Mouse (Mus musculus): ENCODE results near the gene D17H6S53E. TPM values are rescaled to one million over a fixed set of nuclear protein-coding genes. Genes with fewer than 3 reads are reported as not detected.

The D17H6S53E gene
- polyA plus RNA-seq, 1 experiment from 2014 or later = 10.4 TPM

GRCm38 (mm10) chr17:35168541-35169207 is 42.5 kb downstream of the D17H6S53E start:
- H3K4me3 ChIP-seq (ENCODE audit: low read length) = no peak overlapping the region
- H3K9ac ChIP-seq (ENCODE audit: low read length) = no peak overlapping the region
- no peak for ATAC-seq (ENCODE audit: low read depth)
- no peaks in the 10 kb centered on the region for H3K9me3 ChIP-seq (ENCODE audit: control insufficient read depth, low read length)
- no peaks in the 10 kb centered on the region for H3K36me3 ChIP-seq (ENCODE audit: control insufficient read depth, insufficient read depth, low read length)
- no peak overlapping the region for H3K4me2 ChIP-seq (ENCODE audit: low read depth, low read length)
- H3K4me1 ChIP-seq (replicated peaks; ENCODE audit: control insufficient read depth, insufficient read depth, low read length) = peaks cover 8% of the 10 kb centered on the region
- 10% methylated on average over 4 of the region's 4 CpGs for WGBS
- no peaks in the 10 kb centered on the region for H3K27me3 ChIP-seq (ENCODE audit: control insufficient read depth, insufficient read depth, low read depth, low read length)
- no peak overlapping the region for H3K27ac ChIP-seq (ENCODE audit: low read length)

- WGBS = 55% methylated on average over 11 of the region's 11 CpGs
- ATAC-seq (ENCODE audit: low read depth) = no peak
- no peaks in the 10 kb centered on the region for H3K4me1 ChIP-seq (replicated peaks; ENCODE audit: control insufficient read depth, insufficient read depth, low read length)
- no peak overlapping the region for H3K4me3 ChIP-seq (ENCODE audit: low read length)
- H3K36me3 ChIP-seq (ENCODE audit: control insufficient read depth, insufficient read depth, low read length) = no peaks in the 10 kb centered on the region
- no peak overlapping the region for H3K27ac ChIP-seq (ENCODE audit: low read length)
- no peaks in the 10 kb centered on the region for H3K9me3 ChIP-seq (ENCODE audit: control insufficient read depth, low read length)
- H3K9ac ChIP-seq (ENCODE audit: low read length) = no peak overlapping the region
- no peak overlapping the region for H3K4me2 ChIP-seq (ENCODE audit: low read depth, low read length)
- no peaks in the 10 kb centered on the region for H3K27me3 ChIP-seq (ENCODE audit: control insufficient read depth, insufficient read depth, low read depth, low read length)
Measured at GRCm38 (mm10) chr17:35172445-35173234, 46.5 kb downstream of the D17H6S53E start.

GRCm38 (mm10) chr17:35173329-35173728 is 47.2 kb downstream of the D17H6S53E start:
- WGBS = 62% methylated on average over 3 of the region's 3 CpGs
- Histone ChIP-seq H3K4me3 (ENCODE audit: low read length) (no peak overlapping the region), H3K27me3 (ENCODE audit: control insufficient read depth, insufficient read depth, low read depth, low read length) (no peaks in the 10 kb centered on the region), H3K4me1 (replicated peaks; ENCODE audit: control insufficient read depth, insufficient read depth, low read length) (no peaks in the 10 kb centered on the region), H3K27ac (ENCODE audit: low read length) (no peak overlapping the region), H3K9ac (ENCODE audit: low read length) (no peak overlapping the region), H3K36me3 (ENCODE audit: control insufficient read depth, insufficient read depth, low read length) (no peaks in the 10 kb centered on the region), H3K9me3 (ENCODE audit: control insufficient read depth, low read length) (no peaks in the 10 kb centered on the region), H3K4me2 (ENCODE audit: low read depth, low read length) (no peak overlapping the region)
- ATAC-seq (ENCODE audit: low read depth) = no peak

DNA sequence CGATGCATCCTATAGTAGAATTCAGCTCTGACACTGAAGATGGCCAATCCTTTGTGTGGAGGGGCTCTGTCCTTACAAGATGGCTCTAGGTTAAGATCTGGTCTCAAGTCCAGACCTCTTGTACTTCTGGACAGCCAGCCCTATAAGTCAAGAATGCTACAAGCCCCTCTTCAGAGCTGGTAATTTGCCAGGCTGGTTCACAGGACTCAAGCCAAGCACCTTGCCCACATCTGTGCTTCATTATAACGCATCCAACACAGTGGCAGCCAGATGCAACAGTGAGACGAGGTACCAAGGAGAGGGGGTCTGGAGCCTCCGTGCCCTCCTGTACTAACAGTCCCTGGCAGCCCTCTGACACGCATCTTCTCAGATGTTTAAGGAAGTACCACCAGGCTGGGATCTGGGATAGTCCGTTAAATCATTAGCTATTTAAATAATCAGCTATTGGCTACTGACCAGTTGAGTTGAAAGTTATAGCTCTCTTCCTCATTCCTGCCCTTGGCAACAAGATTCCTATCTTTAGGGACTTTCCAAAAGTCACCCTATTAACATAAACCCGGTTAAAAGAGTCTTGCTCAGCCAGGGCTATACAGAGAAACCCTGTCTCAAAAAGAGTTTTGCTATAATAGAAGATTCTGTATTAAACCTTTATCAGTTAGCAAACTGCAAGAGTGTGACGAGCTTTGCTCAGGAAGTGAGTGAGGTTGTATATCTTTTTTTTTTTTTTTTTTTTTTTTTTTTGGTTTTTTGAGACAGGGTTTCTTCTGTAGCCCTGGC is 48.2 kb downstream of the D17H6S53E start:
- no peak overlapping the region for H3K4me2 ChIP-seq (ENCODE audit: low read depth, low read length)
- H3K9ac ChIP-seq (ENCODE audit: low read length) = no peak overlapping the region
- no peak for ATAC-seq (ENCODE audit: low read depth)
- H3K9me3 ChIP-seq (ENCODE audit: control insufficient read depth, low read length) = no peaks in the 10 kb centered on the region
- H3K27me3 ChIP-seq (ENCODE audit: control insufficient read depth, insufficient read depth, low read depth, low read length) = no peaks in the 10 kb centered on the region
- no peaks in the 10 kb centered on the region for H3K4me1 ChIP-seq (replicated peaks; ENCODE audit: control insufficient read depth, insufficient read depth, low read length)
- H3K4me3 ChIP-seq (ENCODE audit: low read length) = no peak overlapping the region
- no peaks in the 10 kb centered on the region for H3K36me3 ChIP-seq (ENCODE audit: control insufficient read depth, insufficient read depth, low read length)
- H3K27ac ChIP-seq (ENCODE audit: low read length) = no peak overlapping the region
- 53% methylated on average over 8 of the region's 8 CpGs for WGBS

GRCm38 (mm10) chr17:35175382-35175781 is 49.2 kb downstream of the D17H6S53E start:
- no peak overlapping the region for H3K9ac ChIP-seq (ENCODE audit: low read length)
- H3K27ac ChIP-seq (ENCODE audit: low read length) = no peak overlapping the region
- no peaks in the 10 kb centered on the region for H3K9me3 ChIP-seq (ENCODE audit: control insufficient read depth, low read length)
- H3K27me3 ChIP-seq (ENCODE audit: control insufficient read depth, insufficient read depth, low read depth, low read length) = no peaks in the 10 kb centered on the region
- no peak for ATAC-seq (ENCODE audit: low read depth)
- H3K4me2 ChIP-seq (ENCODE audit: low read depth, low read length) = no peak overlapping the region
- no peaks in the 10 kb centered on the region for H3K36me3 ChIP-seq (ENCODE audit: control insufficient read depth, insufficient read depth, low read length)
- H3K4me1 ChIP-seq (replicated peaks; ENCODE audit: control insufficient read depth, insufficient read depth, low read length) = no peaks in the 10 kb centered on the region
- WGBS = 66% methylated on average over 6 of the region's 6 CpGs
- no peak overlapping the region for H3K4me3 ChIP-seq (ENCODE audit: low read length)

DNA sequence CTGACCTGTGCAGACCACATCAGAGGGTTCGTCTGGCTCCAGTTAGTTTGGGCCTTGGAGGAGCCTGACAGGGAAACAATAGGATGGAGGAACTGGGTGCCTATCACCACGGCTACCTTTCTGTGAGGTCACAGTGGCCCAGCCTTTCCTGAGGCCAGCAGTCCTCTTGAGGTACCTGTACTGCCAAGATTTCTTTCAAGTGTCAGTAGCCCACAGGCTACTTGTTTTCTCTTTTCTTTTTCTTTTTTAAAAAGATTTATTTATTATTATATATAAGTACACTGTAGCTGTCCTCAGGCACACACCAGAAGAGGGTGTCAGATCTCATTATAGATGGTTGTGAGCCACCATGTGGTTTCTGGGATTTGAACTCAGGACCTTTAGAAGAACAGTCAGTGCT is 49.8 kb downstream of the D17H6S53E start, which contains the start of gene Aif1:
TSS of gene Aif1 (minus strand) at position 101 of the 400 bp plus-strand sequence.
- Histone ChIP-seq H3K27me3 (ENCODE audit: control insufficient read depth, insufficient read depth, low read depth, low read length) (no peaks in the 10 kb centered on the region), H3K9me3 (ENCODE audit: control insufficient read depth, low read length) (no peaks in the 10 kb centered on the region), H3K27ac (ENCODE audit: low read length) (no peak within 1 kb of the TSS), H3K9ac (ENCODE audit: low read length) (no peak within 1 kb of the TSS), H3K4me2 (ENCODE audit: low read depth, low read length) (no peak within 1 kb of the TSS), H3K4me1 (replicated peaks; ENCODE audit: control insufficient read depth, insufficient read depth, low read length) (no peaks in the 10 kb centered on the region), H3K36me3 (ENCODE audit: control insufficient read depth, insufficient read depth, low read length) (no peaks in the 10 kb centered on the region), H3K4me3 (ENCODE audit: low read length) (no peak within 1 kb of the TSS)
- 39% methylated on average over 2 of the region's 2 CpGs for WGBS
- ATAC-seq (ENCODE audit: low read depth) = no peak

Other genes with a start within 250 kb of the D17H6S53E start
- gene Zbtb12, start 246.9 kb upstream of the D17H6S53E start, polyA plus RNA-seq (2015; fragmentation: Nextera tagmentation; extraction: Ambion mirVana) = 2.3 and 2.5 TPM in 2 replicates
- gene Gm20547, start 244.3 kb upstream of the D17H6S53E start, polyA plus RNA-seq (2015; fragmentation: Nextera tagmentation; extraction: Ambion mirVana) = not detected in 2 replicates
- 3.2 and 4.8 TPM in 2 replicates for gene C2, start 228.1 kb upstream of the D17H6S53E start, polyA plus RNA-seq (2015; fragmentation: Nextera tagmentation; extraction: Ambion mirVana)
- gene Ehmt2, start 227.9 kb upstream of the D17H6S53E start, polyA plus RNA-seq (2015; fragmentation: Nextera tagmentation; extraction: Ambion mirVana) = 58.2 and 62.2 TPM in 2 replicates
- 1.5 and 1.9 TPM in 2 replicates for gene Slc44a4, start 211.9 kb upstream of the D17H6S53E start, polyA plus RNA-seq (2015; fragmentation: Nextera tagmentation; extraction: Ambion mirVana)
- gene Neu1, start 195.1 kb upstream of the D17H6S53E start, polyA plus RNA-seq (2015; fragmentation: Nextera tagmentation; extraction: Ambion mirVana) = 19.0 and 20.4 TPM in 2 replicates
- 0.10 and 0.19 TPM in 2 replicates for gene Hspa1b, start 167.1 kb upstream of the D17H6S53E start, polyA plus RNA-seq (2015; fragmentation: Nextera tagmentation; extraction: Ambion mirVana)
- gene Gm20481, start 156.5 kb upstream of the D17H6S53E start, polyA plus RNA-seq (2015; fragmentation: Nextera tagmentation; extraction: Ambion mirVana) = 1.2 TPM in 1 of 2 replicates, not detected in the other
- gene Hspa1a, start 154.2 kb upstream of the D17H6S53E start, polyA plus RNA-seq (2015; fragmentation: Nextera tagmentation; extraction: Ambion mirVana) = 4.4 and 4.8 TPM in 2 replicates
- gene Hspa1l, start 153.7 kb upstream of the D17H6S53E start, polyA plus RNA-seq (2015; fragmentation: Nextera tagmentation; extraction: Ambion mirVana) = 0.55 and 0.65 TPM in 2 replicates
- gene Lsm2, start 144.5 kb upstream of the D17H6S53E start, polyA plus RNA-seq (2015; fragmentation: Nextera tagmentation; extraction: Ambion mirVana) = 178 and 189 TPM in 2 replicates
- 88.0 and 96.2 TPM in 2 replicates for gene Vars, start 125.4 kb upstream of the D17H6S53E start, polyA plus RNA-seq (2015; fragmentation: Nextera tagmentation; extraction: Ambion mirVana)
- 0.14 and 0.25 TPM in 2 replicates for gene Vwa7, start 109.8 kb upstream of the D17H6S53E start, polyA plus RNA-seq (2015; fragmentation: Nextera tagmentation; extraction: Ambion mirVana)
- gene Sapcd1, start 98.4 kb upstream of the D17H6S53E start, polyA plus RNA-seq (2015; fragmentation: Nextera tagmentation; extraction: Ambion mirVana) = 4.3 and 4.6 TPM in 2 replicates
- gene Msh5, start 79.6 kb upstream of the D17H6S53E start, polyA plus RNA-seq (2015; fragmentation: Nextera tagmentation; extraction: Ambion mirVana) = 4.7 and 4.9 TPM in 2 replicates
- gene Clic1, start 76.4 kb upstream of the D17H6S53E start, polyA plus RNA-seq (2015; fragmentation: Nextera tagmentation; extraction: Ambion mirVana) = 298 and 322 TPM in 2 replicates
- gene Ddah2, start 67.3 kb upstream of the D17H6S53E start, polyA plus RNA-seq (2015; fragmentation: Nextera tagmentation; extraction: Ambion mirVana) = 305 and 309 TPM in 2 replicates
- 0.53 and 0.97 TPM in 2 replicates for gene Ly6g6c, start 61.0 kb upstream of the D17H6S53E start, polyA plus RNA-seq (2015; fragmentation: Nextera tagmentation; extraction: Ambion mirVana)
- 1.1 and 1.2 TPM in 2 replicates for gene Mpig6b, start 60.2 kb upstream of the D17H6S53E start, polyA plus RNA-seq (2015; fragmentation: Nextera tagmentation; extraction: Ambion mirVana)
- gene Ly6g6e, start 49.5 kb upstream of the D17H6S53E start, polyA plus RNA-seq (2015; fragmentation: Nextera tagmentation; extraction: Ambion mirVana) = 1.8 and 2.3 TPM in 2 replicates
- 7.0 and 9.0 TPM in 2 replicates for gene Ly6g6d, start 48.3 kb upstream of the D17H6S53E start, polyA plus RNA-seq (2015; fragmentation: Nextera tagmentation; extraction: Ambion mirVana)
- gene Ly6g6f, start 40.8 kb upstream of the D17H6S53E start, polyA plus RNA-seq (2015; fragmentation: Nextera tagmentation; extraction: Ambion mirVana) = 0.31 and 0.79 TPM in 2 replicates
- 98.3 and 100 TPM in 2 replicates for gene Abhd16a, start 37.1 kb upstream of the D17H6S53E start, polyA plus RNA-seq (2015; fragmentation: Nextera tagmentation; extraction: Ambion mirVana)
- gene Ly6g5c, start 18.1 kb upstream of the D17H6S53E start, polyA plus RNA-seq (2015; fragmentation: Nextera tagmentation; extraction: Ambion mirVana) = not detected in 2 replicates
- gene Ly6g5b, start 10.9 kb upstream of the D17H6S53E start, polyA plus RNA-seq (2015; fragmentation: Nextera tagmentation; extraction: Ambion mirVana) = 0.60 and 1.1 TPM in 2 replicates
- gene Gpank1, start 4.9 kb upstream of the D17H6S53E start, polyA plus RNA-seq (2015; fragmentation: Nextera tagmentation; extraction: Ambion mirVana) = 18.3 and 19.7 TPM in 2 replicates
- gene Csnk2b, start 4.3 kb upstream of the D17H6S53E start, polyA plus RNA-seq (2015; fragmentation: Nextera tagmentation; extraction: Ambion mirVana) = 242 and 248 TPM in 2 replicates
- 1.4 and 13.6 TPM in 2 replicates for gene Apom, start 5.7 kb downstream of the D17H6S53E start, polyA plus RNA-seq (2015; fragmentation: Nextera tagmentation; extraction: Ambion mirVana)
- gene Bag6, start 8.8 kb downstream of the D17H6S53E start, polyA plus RNA-seq (2015; fragmentation: Nextera tagmentation; extraction: Ambion mirVana) = 46.3 and 54.9 TPM in 2 replicates
- gene Prrc2a, start 38.5 kb downstream of the D17H6S53E start, polyA plus RNA-seq (2015; fragmentation: Nextera tagmentation; extraction: Ambion mirVana) = 151 and 167 TPM in 2 replicates
- 7.3 and 8.0 TPM in 2 replicates for gene Aif1, start 49.7 kb downstream of the D17H6S53E start, polyA plus RNA-seq (2015; fragmentation: Nextera tagmentation; extraction: Ambion mirVana)
- gene Lst1, start 62.1 kb downstream of the D17H6S53E start, polyA plus RNA-seq (2015; fragmentation: Nextera tagmentation; extraction: Ambion mirVana) = 11.3 and 12.4 TPM in 2 replicates
- 1.0 and 1.5 TPM in 2 replicates for gene Ltb, start 68.1 kb downstream of the D17H6S53E start, polyA plus RNA-seq (2015; fragmentation: Nextera tagmentation; extraction: Ambion mirVana)
- gene Tnf, start 75.6 kb downstream of the D17H6S53E start, polyA plus RNA-seq (2015; fragmentation: Nextera tagmentation; extraction: Ambion mirVana) = 0.09 and 0.24 TPM in 2 replicates
- 0.30 TPM in 1 of 2 replicates, not detected in the other for gene Lta, start 79.0 kb downstream of the D17H6S53E start, polyA plus RNA-seq (2015; fragmentation: Nextera tagmentation; extraction: Ambion mirVana)
- 1.2 TPM in 1 of 2 replicates, not detected in the other for gene Gm16181, start 94.5 kb downstream of the D17H6S53E start, polyA plus RNA-seq (2015; fragmentation: Nextera tagmentation; extraction: Ambion mirVana)
- 4.9 and 5.9 TPM in 2 replicates for gene Atp6v1g2, start 107.3 kb downstream of the D17H6S53E start, polyA plus RNA-seq (2015; fragmentation: Nextera tagmentation; extraction: Ambion mirVana)
- gene Nfkbil1, start 109.4 kb downstream of the D17H6S53E start, polyA plus RNA-seq (2015; fragmentation: Nextera tagmentation; extraction: Ambion mirVana) = 10.0 and 11.0 TPM in 2 replicates
- 437 and 448 TPM in 2 replicates for gene Ddx39b, start 115.4 kb downstream of the D17H6S53E start, polyA plus RNA-seq (2015; fragmentation: Nextera tagmentation; extraction: Ambion mirVana)
- gene H2-D1, start 136.4 kb downstream of the D17H6S53E start, polyA plus RNA-seq (2015; fragmentation: Nextera tagmentation; extraction: Ambion mirVana) = 141 and 161 TPM in 2 replicates
- 0.24 and 0.38 TPM in 2 replicates for gene H2-Q1, start 194.0 kb downstream of the D17H6S53E start, polyA plus RNA-seq (2015; fragmentation: Nextera tagmentation; extraction: Ambion mirVana)
- 6.5 and 7.0 TPM in 2 replicates for gene H2-Q2, start 215.9 kb downstream of the D17H6S53E start, polyA plus RNA-seq (2015; fragmentation: Nextera tagmentation; extraction: Ambion mirVana)